Mouse (Mus musculus) liver, embryonic 12.5 days (tissue): ENCODE measurements around the gene Carns1. TPM values are rescaled to one million over a fixed set of nuclear protein-coding genes. Genes with fewer than 3 reads are reported as not detected.

ENCODE experiments used
- ATAC-seq: fragments of 200-750 bp; cut with Nextera tagmentation; 2 replicates; pipeline ENCODE4 v1.8.0; 2017; ENCODE audit warnings: moderate number of reproducible peaks, mild to moderate bottlenecking, moderate library complexity
- H3K27ac ChIP-seq: fragments of 300-500 bp; sonication (generic); 2 replicates; pipeline ENCODE4 v1.5.1; 2016; ENCODE audit warnings: mild to moderate bottlenecking
- H3K27me3 ChIP-seq: fragments of 300-500 bp; sonication (generic); replicated peaks from 2 replicates; pipeline ENCODE4 v1.6.1; 2016; ENCODE audit warnings: mild to moderate bottlenecking, moderate library complexity
- H3K36me3 ChIP-seq: fragments of 300-500 bp; sonication (generic); 2 replicates; pipeline ENCODE4 v1.6.1; 2016; ENCODE audit warnings: mild to moderate bottlenecking, moderate library complexity
- H3K4me1 ChIP-seq: fragments of 300-500 bp; sonication (generic); 2 replicates; pipeline ENCODE4 v1.6.1; 2016
- H3K4me2 ChIP-seq: fragments of 300-500 bp; sonication (generic); 2 replicates; pipeline ENCODE4 v1.6.1; 2016; ENCODE audit warnings: mild to moderate bottlenecking, moderate library complexity
- H3K4me3 ChIP-seq: fragments of 300-500 bp; sonication (generic); 2 replicates; pipeline ENCODE4 v1.5.1; 2016; ENCODE audit warnings: mild to moderate bottlenecking, moderate library complexity
- H3K9ac ChIP-seq: fragments of 300-500 bp; sonication (generic); 2 replicates; pipeline ENCODE4 v1.6.1; 2016; ENCODE audit warnings: mild to moderate bottlenecking, moderate library complexity
- H3K9me3 ChIP-seq: fragments of 300-500 bp; sonication (generic); replicated peaks from 2 replicates; pipeline ENCODE4 v1.6.1; 2016; ENCODE audit warnings: mild to moderate bottlenecking, moderate library complexity
- WGBS: fragments of 180-500 bp; shearing (Covaris S2); methylation state at CpG from one replicate; pipeline ENCODE4 v1.1.7; 2016; ENCODE audit not compliant: insufficient replicate concordance; 5-methylcytosine and 5-hydroxymethylcytosine counted together
- polyA plus RNA-seq: library from polyadenylated mRNA; unstranded; fragments of >200 nt; fragmentation: Nextera tagmentation; extraction: Ambion mirVana; gene quantifications from 2 replicates; pipeline ENCODE4 v1.2.1, GENCODE M21; 2016

Carns1 gene
- polyA plus RNA-seq, 1 experiment from 2014 or later, result 1.3 TPM

GRCm38 (mm10) chr19:4197180-4197579 lies 21.9 kb upstream of the Carns1 start:
- Histone ChIP-seq H3K27me3 (no peaks in the 10 kb centered on the region), H3K4me2 (no peak overlapping the region), H3K9ac (peak overlapping the region; percentile 13; the same call in 1 of the 2 replicates), H3K9me3 (no peaks in the 10 kb centered on the region), H3K4me3 (no peak overlapping the region), H3K27ac (peak overlapping the region; percentile 53; the same call in 1 of the 2 replicates), H3K4me1 (peaks cover 85% of the 10 kb centered on the region), H3K36me3 (peaks cover 77% of the 10 kb centered on the region)
- 70% methylated on average over 3 of the region's 3 CpGs for whole genome bisulfite sequencing
- no peak for ATAC-seq

GRCm38 (mm10) chr19:4196548-4196947 lies 21.3 kb upstream of the Carns1 start:
- no peak overlapping the region for H3K4me3 ChIP-seq
- ATAC-seq, result no peak
- no peaks in the 10 kb centered on the region for H3K27me3 ChIP-seq
- peak overlapping the region; percentile 28; the same call in 1 of the 2 replicates for H3K27ac ChIP-seq
- 55% methylated on average over 5 of the region's 5 CpGs for whole genome bisulfite sequencing
- peak overlapping the region; percentile 13; the same call in 1 of the 2 replicates for H3K9ac ChIP-seq
- H3K4me2 ChIP-seq, result no peak overlapping the region
- peaks cover 77% of the 10 kb centered on the region for H3K36me3 ChIP-seq
- H3K9me3 ChIP-seq, result no peaks in the 10 kb centered on the region
- H3K4me1 ChIP-seq, result peaks cover 80% of the 10 kb centered on the region

- Histone ChIP-seq H3K27me3 (no peaks in the 10 kb centered on the region), H3K4me3 (no peak overlapping the region), H3K4me2 (no peak overlapping the region), H3K9ac (no peak overlapping the region), H3K4me1 (peaks cover 85% of the 10 kb centered on the region), H3K36me3 (peaks cover 77% of the 10 kb centered on the region), H3K9me3 (no peaks in the 10 kb centered on the region), H3K27ac (no peak overlapping the region)
- ATAC-seq, result no peak
- WGBS, result 74% methylated on average over 2 of the region's 2 CpGs
Observed at GRCm38 (mm10) chr19:4196048-4196447, 20.8 kb upstream of the Carns1 start.

- ATAC-seq, result no peak
- Histone ChIP-seq H3K36me3 (peaks cover 71% of the 10 kb centered on the region), H3K4me2 (no peak overlapping the region), H3K27me3 (no peaks in the 10 kb centered on the region), H3K4me1 (peaks cover 84% of the 10 kb centered on the region), H3K9ac (no peak overlapping the region), H3K4me3 (no peak overlapping the region), H3K27ac (peak overlapping the region; percentile 91; the same call in 1 of the 2 replicates), H3K9me3 (no peaks in the 10 kb centered on the region)
- WGBS, result 77% methylated on average over 12 of the region's 12 CpGs
Observed at GRCm38 (mm10) chr19:4194776-4195650, 19.7 kb upstream of the Carns1 start.

GRCm38 (mm10) chr19:4194021-4194724 lies 18.9 kb upstream of the Carns1 start:
- peak overlapping the region; percentile 89 for H3K4me2 ChIP-seq
- H3K4me3 ChIP-seq, result peak overlapping the region; percentile 93; the same call in 1 of the 2 replicates
- ATAC-seq, result no peak
- H3K9ac ChIP-seq, result 0 out of 2 replicates have a peak overlapping the region, but pooled peaks have one; percentile 12
- peak overlapping the region; percentile 91 for H3K27ac ChIP-seq
- H3K4me1 ChIP-seq, result peaks cover 75% of the 10 kb centered on the region
- 76% methylated on average over 8 of the region's 8 CpGs for WGBS
- H3K9me3 ChIP-seq, result no peaks in the 10 kb centered on the region
- no peaks in the 10 kb centered on the region for H3K27me3 ChIP-seq
- peaks cover 63% of the 10 kb centered on the region for H3K36me3 ChIP-seq

GRCm38 (mm10) chr19:4193129-4193528 lies 17.9 kb upstream of the Carns1 start:
- Histone ChIP-seq H3K9me3 (no peaks in the 10 kb centered on the region), H3K4me2 (peak overlapping the region; percentile 89), H3K4me1 (peaks cover 68% of the 10 kb centered on the region), H3K9ac (peak overlapping the region; percentile 97), H3K36me3 (peaks cover 52% of the 10 kb centered on the region), H3K27me3 (no peaks in the 10 kb centered on the region), H3K4me3 (peak overlapping the region; percentile 93), H3K27ac (peak overlapping the region; percentile 91)
- 50% methylated on average over 6 of the region's 6 CpGs for WGBS
- ATAC-seq, result no peak

- peak overlapping the region; percentile 91 for H3K27ac ChIP-seq
- no peaks in the 10 kb centered on the region for H3K9me3 ChIP-seq
- peak overlapping the region; percentile 89 for H3K4me2 ChIP-seq
- peak; percentile 58 for ATAC-seq
- peaks cover 64% of the 10 kb centered on the region for H3K4me1 ChIP-seq
- peak overlapping the region; percentile 97 for H3K9ac ChIP-seq
- H3K4me3 ChIP-seq, result peak overlapping the region; percentile 93
- H3K36me3 ChIP-seq, result peaks cover 45% of the 10 kb centered on the region
- H3K27me3 ChIP-seq, result no peaks in the 10 kb centered on the region
- WGBS, result under 1% methylated on average over 46 of the region's 52 CpGs
Observed at GRCm38 (mm10) chr19:4192251-4192985, 17.1 kb upstream of the Carns1 start.

GRCm38 (mm10) chr19:4191528-4192250 lies 16.4 kb upstream of the Carns1 start, which contains the start of gene Ppp1ca:
Ppp1ca (plus strand) TSS chr19:4192065.
- H3K9me3 ChIP-seq, result no peaks in the 10 kb centered on the region
- H3K4me3 ChIP-seq, result peak within 1 kb of the TSS; percentile 93
- H3K27ac ChIP-seq, result peak within 1 kb of the TSS; percentile 91
- H3K27me3 ChIP-seq, result no peaks in the 10 kb centered on the region
- ATAC-seq, result peak; percentile 93
- H3K4me1 ChIP-seq, result peaks cover 56% of the 10 kb centered on the region
- H3K4me2 ChIP-seq, result peak within 1 kb of the TSS; percentile 89
- H3K9ac ChIP-seq, result peak within 1 kb of the TSS; percentile 97
- WGBS, result 6% methylated on average over 39 of the region's 47 CpGs
- peaks cover 38% of the 10 kb centered on the region for H3K36me3 ChIP-seq

GRCm38 (mm10) chr19:4190831-4191334 lies 15.6 kb upstream of the Carns1 start, which contains the start of gene Tbc1d10c:
Tbc1d10c (minus strand) TSS chr19:4191284.
- Histone ChIP-seq H3K9ac (peak within 1 kb of the TSS; percentile 97), H3K27ac (peak within 1 kb of the TSS; percentile 91), H3K9me3 (no peaks in the 10 kb centered on the region), H3K4me1 (peaks cover 51% of the 10 kb centered on the region), H3K27me3 (no peaks in the 10 kb centered on the region), H3K4me2 (peak within 1 kb of the TSS; percentile 89), H3K36me3 (peaks cover 30% of the 10 kb centered on the region), H3K4me3 (peak within 1 kb of the TSS; percentile 93)
- 23% methylated on average over 4 of the region's 4 CpGs for WGBS
- ATAC-seq, result no peak

- peaks cover 50% of the 10 kb centered on the region for H3K4me1 ChIP-seq
- H3K4me3 ChIP-seq, result no peak overlapping the region
- WGBS, result 73% methylated on average over 12 of the region's 12 CpGs
- H3K9ac ChIP-seq, result no peak overlapping the region
- no peak overlapping the region for H3K4me2 ChIP-seq
- ATAC-seq, result no peak
- no peak overlapping the region for H3K27ac ChIP-seq
- no peaks in the 10 kb centered on the region for H3K27me3 ChIP-seq
- peaks cover 12% of the 10 kb centered on the region for H3K36me3 ChIP-seq
- no peaks in the 10 kb centered on the region for H3K9me3 ChIP-seq
Observed at GRCm38 (mm10) chr19:4189051-4189620, 13.9 kb upstream of the Carns1 start.
